ENCODE assay signal across 1 mouse cellular context in the genomic region with DNA sequence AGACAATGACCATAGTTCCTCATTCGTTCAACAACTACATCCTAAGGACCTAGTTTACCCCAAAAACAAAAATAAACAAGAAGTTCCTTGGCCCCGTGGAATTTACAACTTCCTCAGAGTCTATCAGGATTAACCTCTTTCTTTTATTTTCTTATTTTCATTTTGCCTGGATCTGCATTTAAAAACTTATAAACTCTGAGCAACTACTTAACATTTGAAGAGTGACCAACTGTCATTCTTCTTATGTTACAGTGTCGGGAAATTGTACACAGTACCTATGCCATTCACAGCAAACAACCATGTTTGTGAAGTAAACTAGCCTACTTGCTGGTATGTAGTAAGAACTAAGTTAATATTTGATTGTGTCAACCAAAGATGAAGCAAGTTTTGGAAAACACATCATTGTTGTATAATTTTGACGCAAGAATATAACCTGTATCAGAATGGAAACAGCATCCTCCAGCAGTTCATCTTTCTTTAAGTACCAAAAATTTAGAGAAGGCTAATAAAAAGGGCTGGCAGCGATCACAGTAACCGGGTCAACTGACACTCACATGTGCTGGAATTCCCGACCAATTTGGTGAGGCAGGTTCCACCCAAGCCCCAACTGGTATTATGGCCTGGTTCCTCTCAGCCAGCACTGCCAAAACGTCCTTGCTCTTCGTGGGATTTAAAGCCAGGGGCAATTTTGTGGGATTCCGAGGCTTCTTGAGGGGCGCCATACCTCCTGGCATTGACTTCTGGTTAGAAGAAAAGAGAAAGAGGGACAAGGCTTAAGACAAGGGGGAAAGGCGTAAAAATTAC.
A peak's percentile ranks its signal among the peaks of the same experiment; 100 is the strongest.
TF ChIP-seq lines count a peak whose summit lies in the region.

No protein-coding gene starts in this region.

TF ChIP-seq in MEL, 35 proteins besides CTCF, POLR2A, EP300 and RAD21 (continued from another document):
- TF ChIP-seq CHD1 (IDR thresholded peaks at IDR 0.05; ENCODE audit: low read depth, low read length) (peak; percentile 92; the same call in 1 of the 2 replicates), ELF1 (IDR thresholded peaks at IDR 0.05; ENCODE audit: low read depth, low read length) (no peak), SIN3A (IDR thresholded peaks at IDR 0.05; ENCODE audit: low read length) (no peak; the same call in none of the 2 replicates), POLR2AphosphoS2 (IDR thresholded peaks at IDR 0.05; ENCODE audit: low read length) (no peak), SMC3 (IDR thresholded peaks at IDR 0.05; ENCODE audit: low read depth, low read length) (no peak)
